Mouse (Mus musculus) heart, postnatal 0 days (tissue): ENCODE measurements at regions not wholly inside any gene's neighbourhood (a gene's known extent, or its start where the extent isn't known, plus 50 kb on each side); places are given as distances from the start of the nearest gene placed in this dataset.

Source experiments
- CTCF ChIP-seq: IDR thresholded peaks from 2 replicates; pipeline ENCODE4 v1.5.1; 2016; ENCODE audit warnings: antibody characterized with exemption, control low read depth, low read depth
- EP300 ChIP-seq: IDR thresholded peaks from 2 replicates; pipeline ENCODE4 v1.6.1; 2016; ENCODE audit warnings: antibody characterized with exemption, low read depth

DNA sequence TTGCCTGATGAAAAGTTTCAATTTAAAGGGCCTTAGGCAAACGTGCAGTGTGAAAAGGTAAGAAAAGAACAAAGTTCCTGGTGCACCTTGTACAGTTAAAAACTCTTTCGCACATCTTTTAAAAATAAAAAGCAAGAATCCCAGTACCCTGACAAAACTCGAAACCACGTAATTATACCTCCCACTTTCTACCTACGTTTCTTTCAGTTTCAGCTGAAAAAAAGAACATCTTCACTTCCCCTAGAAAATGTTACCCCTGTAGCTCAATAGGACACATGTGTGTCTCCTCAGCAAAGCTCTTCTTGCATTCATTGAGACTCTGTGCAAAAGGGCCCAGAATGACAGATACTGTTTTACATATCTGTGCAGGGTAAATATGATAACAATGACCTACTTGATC, 113.2 kb downstream of the Spry2 start:
- no peak for TF ChIP-seq CTCF
- TF ChIP-seq EP300: no peak
